Mouse (Mus musculus): ENCODE measurements around the gene Cdkn2aipnl. TPM values are rescaled to one million over a fixed set of nuclear protein-coding genes. Genes with fewer than 3 reads are reported as not detected.

The Cdkn2aipnl gene
- polyA plus RNA-seq, 1 experiment from 2014 or later, result 48.6 TPM

DNA sequence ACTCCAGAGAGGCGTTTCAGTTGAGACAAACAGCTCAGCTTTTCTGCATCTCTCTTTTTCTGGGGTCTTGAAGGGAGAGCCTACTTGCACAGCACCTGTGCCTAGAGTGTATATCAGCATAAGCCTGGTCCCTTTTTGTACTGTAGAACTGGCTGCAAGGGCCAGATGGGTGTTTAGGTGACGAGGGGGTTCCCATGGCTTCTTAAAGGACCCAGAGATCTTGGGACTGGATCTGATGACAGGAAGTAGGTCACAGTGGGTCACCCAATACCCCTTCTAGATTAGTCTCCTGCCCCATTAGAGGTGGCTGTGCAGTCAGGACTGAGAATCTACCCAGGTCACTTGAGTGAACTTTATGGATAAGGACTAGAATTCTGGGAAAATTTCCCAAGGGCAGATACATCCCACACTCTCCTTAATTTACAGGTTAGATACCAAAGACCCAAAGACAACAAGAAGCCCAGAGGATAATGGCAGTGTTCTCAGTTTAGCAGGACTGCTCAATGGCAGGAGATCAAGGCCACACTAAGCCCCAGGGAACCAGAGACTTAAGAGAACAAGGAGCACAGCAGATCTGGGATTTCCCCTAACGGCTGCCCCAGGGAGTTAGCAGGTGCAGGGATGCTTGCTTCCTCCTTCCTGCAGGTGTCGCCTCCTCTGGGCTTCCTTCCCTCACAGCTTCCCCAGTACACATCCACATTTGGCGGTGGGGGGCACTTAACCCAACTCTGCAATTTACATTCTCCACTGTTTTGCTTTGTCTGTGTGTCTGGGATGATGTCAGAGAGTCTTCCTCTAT is 31.6 kb upstream of the Cdkn2aipnl start:
- Histone ChIP-seq H3K4me1 (replicated peaks) (no peaks in the 10 kb centered on the region), H3K9ac (no peak overlapping the region), H3K9me3 (replicated peaks) (no peaks in the 10 kb centered on the region), H3K36me3 (replicated peaks) (no peaks in the 10 kb centered on the region), H3K4me3 (replicated peaks) (no peak overlapping the region), H3K27me3 (no peaks in the 10 kb centered on the region), H3K27ac (replicated peaks) (no peak overlapping the region), H3K4me2 (no peak overlapping the region)
- ATAC-seq (ENCODE audit: insufficient read depth), result no peak
- WGBS (ENCODE audit: insufficient replicate concordance), result 37% methylated on average over 5 of the region's 5 CpGs

DNA sequence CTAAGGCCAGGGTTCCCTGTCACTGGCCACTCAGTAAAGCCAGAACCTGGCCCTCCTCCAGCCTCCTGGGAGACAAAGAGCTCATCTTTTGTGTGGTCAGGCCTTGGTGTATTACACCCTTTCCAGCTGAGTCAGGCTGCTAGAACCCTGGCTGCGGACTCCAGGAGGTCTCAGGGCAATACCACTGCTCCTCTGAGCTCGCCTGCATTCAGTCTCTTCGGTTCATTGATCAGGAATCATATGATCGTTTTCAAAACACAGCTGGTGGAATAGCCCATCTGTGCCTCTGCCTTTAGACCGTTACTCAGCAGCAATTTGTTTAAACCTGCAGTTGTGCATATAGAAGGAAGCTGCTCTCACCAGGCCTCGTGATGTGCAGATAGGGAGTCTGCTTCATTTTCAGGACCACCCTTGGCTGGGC is 30.1 kb upstream of the Cdkn2aipnl start:
- Histone ChIP-seq H3K4me1 (replicated peaks) (no peaks in the 10 kb centered on the region), H3K4me2 (no peak overlapping the region), H3K36me3 (replicated peaks) (no peaks in the 10 kb centered on the region), H3K4me3 (replicated peaks) (no peak overlapping the region), H3K9ac (no peak overlapping the region), H3K9me3 (replicated peaks) (no peaks in the 10 kb centered on the region), H3K27me3 (no peaks in the 10 kb centered on the region), H3K27ac (replicated peaks) (no peak overlapping the region)
- whole genome bisulfite sequencing (ENCODE audit: insufficient replicate concordance), result 58% methylated on average over 6 of the region's 6 CpGs
- no peak for ATAC-seq (ENCODE audit: insufficient read depth)

DNA sequence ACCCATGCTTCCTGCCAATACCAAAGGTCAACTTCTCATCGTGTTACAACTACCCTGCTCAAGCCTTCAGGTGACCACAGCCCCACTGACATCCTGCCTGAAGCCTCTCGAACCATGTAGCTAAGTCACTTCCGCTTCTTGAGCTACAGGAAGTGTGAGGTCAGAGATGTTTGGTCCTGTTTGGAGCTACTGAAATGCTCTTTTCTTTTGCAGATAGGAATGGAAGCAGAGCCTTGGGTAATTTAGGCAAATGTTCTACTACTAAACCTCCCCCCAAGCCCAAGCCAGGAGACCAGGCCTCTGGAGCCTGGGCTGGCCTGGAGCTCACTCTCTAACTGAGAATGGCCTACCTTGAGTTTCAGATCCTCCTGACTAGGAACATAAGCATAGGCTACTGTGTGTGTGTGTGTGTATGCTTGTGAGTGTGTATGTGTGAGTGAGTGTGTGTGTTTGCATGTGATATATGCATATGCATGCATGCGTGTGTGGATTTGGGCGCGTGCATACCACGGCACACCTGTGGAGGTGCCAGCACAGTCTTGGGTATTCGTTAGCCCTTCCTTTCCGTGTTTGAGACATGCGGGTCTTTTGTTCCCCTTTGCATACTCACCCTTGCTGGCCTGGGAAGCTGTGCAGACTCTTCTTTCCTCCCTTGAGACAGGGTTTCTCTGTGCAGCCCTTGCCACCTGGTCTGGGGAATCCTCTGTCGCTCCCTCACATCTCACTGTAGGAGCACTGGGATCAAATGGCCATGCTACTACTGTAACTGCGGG is 28.5 kb upstream of the Cdkn2aipnl start:
- 64% methylated on average over 12 of the region's 12 CpGs for WGBS (ENCODE audit: insufficient replicate concordance)
- H3K4me2 ChIP-seq, result no peak overlapping the region
- no peaks in the 10 kb centered on the region for H3K9me3 ChIP-seq (replicated peaks)
- no peak overlapping the region for H3K4me3 ChIP-seq (replicated peaks)
- ATAC-seq (ENCODE audit: insufficient read depth), result peak; percentile 44; the same call in 1 of the 2 replicates
- no peaks in the 10 kb centered on the region; the same call in 1 of the 2 replicates for H3K27me3 ChIP-seq
- no peak overlapping the region for H3K9ac ChIP-seq
- no peaks in the 10 kb centered on the region for H3K36me3 ChIP-seq (replicated peaks)
- H3K4me1 ChIP-seq (replicated peaks), result no peaks in the 10 kb centered on the region
- no peak overlapping the region for H3K27ac ChIP-seq (replicated peaks)

DNA sequence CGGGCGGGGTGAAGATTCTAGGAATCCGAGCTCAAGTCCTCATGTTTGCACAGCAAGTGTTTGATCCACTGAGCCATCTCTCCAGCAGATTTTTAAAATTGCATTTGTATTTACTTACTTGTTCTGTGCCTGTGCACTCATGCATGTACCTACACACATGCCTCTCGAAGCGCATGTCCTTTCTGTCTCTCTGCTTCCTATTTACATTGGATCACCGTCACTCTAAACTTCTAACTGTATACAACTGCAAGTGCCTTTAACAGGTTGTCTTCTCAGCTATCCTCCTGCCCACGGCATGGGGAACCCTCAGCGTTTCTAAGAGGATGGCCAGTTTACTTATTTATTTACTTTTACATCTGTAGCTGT is 27.9 kb upstream of the Cdkn2aipnl start:
- WGBS (ENCODE audit: insufficient replicate concordance), result 69% methylated on average over 8 of the region's 8 CpGs
- H3K4me3 ChIP-seq (replicated peaks), result no peak overlapping the region

DNA sequence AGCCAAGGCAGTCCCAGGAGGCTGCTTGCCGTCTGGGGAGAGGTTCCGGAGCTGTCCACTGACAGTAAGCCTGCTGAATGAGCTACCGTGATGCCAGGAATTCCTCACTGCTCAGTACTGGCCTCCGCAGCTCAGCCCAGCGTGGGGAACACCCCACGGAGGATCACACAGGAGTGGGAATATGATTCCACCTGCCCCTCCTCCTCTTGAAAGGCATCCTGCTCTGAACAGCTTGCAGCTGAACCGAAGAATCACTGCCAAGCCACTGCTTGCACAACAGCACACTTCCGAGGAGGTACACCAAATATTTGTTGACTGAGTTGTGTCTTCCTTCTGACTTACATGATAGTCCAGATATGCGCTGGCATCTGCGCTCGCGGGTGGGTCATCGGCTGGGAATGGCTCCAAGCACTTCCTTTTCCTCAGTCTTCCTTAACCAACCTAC is 26.9 kb upstream of the Cdkn2aipnl start:
- Histone ChIP-seq H3K9me3 (replicated peaks) (no peaks in the 10 kb centered on the region), H3K27me3 (no peaks in the 10 kb centered on the region; the same call in 1 of the 2 replicates), H3K27ac (replicated peaks) (no peak overlapping the region), H3K4me2 (no peak overlapping the region), H3K36me3 (replicated peaks) (no peaks in the 10 kb centered on the region), H3K9ac (no peak overlapping the region), H3K4me1 (replicated peaks) (no peaks in the 10 kb centered on the region), H3K4me3 (replicated peaks) (no peak overlapping the region)
- no peak for ATAC-seq (ENCODE audit: insufficient read depth)
- 64% methylated on average over 13 of the region's 13 CpGs for WGBS (ENCODE audit: insufficient replicate concordance)

More for the DNA sequence above, 27.9 kb upstream of the Cdkn2aipnl start:
- Histone ChIP-seq H3K27me3 (no peaks in the 10 kb centered on the region; the same call in 1 of the 2 replicates), H3K4me1 (replicated peaks) (no peaks in the 10 kb centered on the region), H3K9me3 (replicated peaks) (no peaks in the 10 kb centered on the region), H3K36me3 (replicated peaks) (no peaks in the 10 kb centered on the region), H3K9ac (no peak overlapping the region), H3K4me2 (no peak overlapping the region), H3K27ac (replicated peaks) (no peak overlapping the region)
- ATAC-seq (ENCODE audit: insufficient read depth), result no peak

DNA sequence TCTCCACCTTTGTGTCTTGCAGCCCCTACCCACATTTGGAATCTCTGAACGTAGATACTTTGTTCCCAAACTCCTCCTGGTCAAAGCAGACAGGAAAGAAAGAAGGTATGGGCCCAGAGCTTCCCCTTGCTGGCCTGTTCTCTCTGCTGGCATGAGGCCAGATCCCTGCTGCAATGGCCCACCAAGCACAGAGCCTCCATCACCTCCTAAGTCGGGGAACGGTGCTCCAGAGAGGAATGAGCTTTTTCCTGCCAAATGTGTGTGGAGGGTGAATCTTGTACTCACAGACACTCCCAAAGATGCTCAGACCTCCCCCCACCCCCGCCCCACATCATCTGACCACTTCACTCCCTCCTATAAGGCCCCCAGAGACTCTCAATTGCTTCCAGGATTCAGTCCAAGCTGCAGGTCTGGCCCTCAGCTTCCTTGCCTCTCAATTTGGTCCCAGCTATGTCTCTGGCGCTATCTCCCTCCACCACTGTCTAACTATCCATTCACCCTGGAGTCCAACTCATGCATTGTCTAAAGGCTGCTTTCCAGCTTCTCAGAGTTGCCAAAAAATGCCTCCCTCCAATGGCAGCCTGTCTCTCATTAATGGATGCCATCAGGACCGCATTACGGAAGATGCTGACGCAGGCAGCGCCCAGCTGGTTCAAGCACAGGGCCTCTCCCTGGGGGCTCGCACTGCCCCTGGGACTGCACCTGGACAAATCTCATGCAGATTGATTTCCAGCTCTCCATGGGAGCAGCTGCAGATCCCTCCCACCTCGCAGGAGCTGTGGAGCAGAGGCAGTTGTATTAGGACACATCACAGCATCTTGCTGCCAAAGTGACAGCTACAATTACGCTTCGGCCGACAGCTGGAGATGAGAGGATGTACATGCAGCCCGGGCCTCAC is 24.6 kb upstream of the Cdkn2aipnl start:
- H3K9ac ChIP-seq, result no peak overlapping the region
- peaks cover 8% of the 10 kb centered on the region; the same call in 1 of the 2 replicates for H3K4me1 ChIP-seq (replicated peaks)
- no peak overlapping the region for H3K4me2 ChIP-seq
- H3K27ac ChIP-seq (replicated peaks), result no peak overlapping the region
- ATAC-seq (ENCODE audit: insufficient read depth), result no peak
- H3K9me3 ChIP-seq (replicated peaks), result no peaks in the 10 kb centered on the region
- no peak overlapping the region for H3K4me3 ChIP-seq (replicated peaks)
- H3K36me3 ChIP-seq (replicated peaks), result no peaks in the 10 kb centered on the region
- WGBS (ENCODE audit: insufficient replicate concordance), result 66% methylated on average over 15 of the region's 15 CpGs
- H3K27me3 ChIP-seq, result no peaks in the 10 kb centered on the region; the same call in 1 of the 2 replicates

DNA sequence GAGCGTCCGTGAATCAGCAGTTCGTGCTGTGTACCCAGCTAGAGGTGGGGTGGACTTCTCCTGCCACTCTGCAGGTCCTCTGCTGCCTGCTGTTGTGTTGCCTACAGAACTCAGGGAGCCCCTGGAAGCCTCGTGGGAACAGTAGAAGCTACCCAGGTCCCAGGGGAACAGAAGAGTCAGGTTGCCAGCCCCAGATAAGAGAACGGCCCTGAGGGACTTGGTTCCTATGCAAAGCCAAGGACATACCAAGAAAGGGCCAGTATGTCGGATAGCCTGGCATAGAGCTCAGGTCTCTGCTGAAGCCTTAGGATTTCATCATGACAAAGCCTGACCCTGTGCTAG is 24.0 kb upstream of the Cdkn2aipnl start:
- H3K4me1 ChIP-seq (replicated peaks), result peaks cover 8% of the 10 kb centered on the region; the same call in 1 of the 2 replicates
- no peaks in the 10 kb centered on the region; the same call in 1 of the 2 replicates for H3K27me3 ChIP-seq
- H3K9me3 ChIP-seq (replicated peaks), result no peaks in the 10 kb centered on the region
- H3K4me3 ChIP-seq (replicated peaks), result no peak overlapping the region
- no peak overlapping the region for H3K27ac ChIP-seq (replicated peaks)
- no peak overlapping the region for H3K9ac ChIP-seq
- 44% methylated on average over 6 of the region's 6 CpGs for WGBS (ENCODE audit: insufficient replicate concordance)
- H3K4me2 ChIP-seq, result no peak overlapping the region
- no peaks in the 10 kb centered on the region for H3K36me3 ChIP-seq (replicated peaks)
- ATAC-seq (ENCODE audit: insufficient read depth), result no peak

DNA sequence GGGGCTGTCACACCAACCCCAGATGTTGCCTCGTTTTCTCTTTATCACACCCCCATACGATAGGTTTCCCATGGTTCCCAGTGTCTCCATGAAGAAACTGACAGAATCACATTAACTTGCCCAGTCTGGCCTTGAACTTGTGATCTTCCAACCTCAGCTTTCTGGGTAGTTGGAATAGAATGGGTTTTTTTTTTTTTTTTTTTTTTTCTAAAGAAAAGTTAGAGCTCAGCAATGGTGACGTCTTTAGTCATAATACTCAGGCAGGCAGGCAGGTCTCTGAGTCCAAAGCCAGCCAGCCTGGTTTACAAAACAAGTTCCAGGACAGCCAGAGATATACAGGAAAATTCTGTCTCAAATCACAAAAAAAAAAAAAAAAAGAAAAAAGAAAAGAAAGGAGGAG is 23.2 kb upstream of the Cdkn2aipnl start:
- H3K36me3 ChIP-seq (replicated peaks), result no peaks in the 10 kb centered on the region
- peaks cover 8% of the 10 kb centered on the region; the same call in 1 of the 2 replicates for H3K4me1 ChIP-seq (replicated peaks)
- ATAC-seq (ENCODE audit: insufficient read depth), result no peak
- 57% methylated on average over 3 of the region's 3 CpGs for WGBS (ENCODE audit: insufficient replicate concordance)
- no peak overlapping the region for H3K27ac ChIP-seq (replicated peaks)
- no peak overlapping the region for H3K4me3 ChIP-seq (replicated peaks)
- no peaks in the 10 kb centered on the region; the same call in 1 of the 2 replicates for H3K27me3 ChIP-seq
- H3K4me2 ChIP-seq, result no peak overlapping the region
- H3K9me3 ChIP-seq (replicated peaks), result no peaks in the 10 kb centered on the region
- H3K9ac ChIP-seq, result no peak overlapping the region

DNA sequence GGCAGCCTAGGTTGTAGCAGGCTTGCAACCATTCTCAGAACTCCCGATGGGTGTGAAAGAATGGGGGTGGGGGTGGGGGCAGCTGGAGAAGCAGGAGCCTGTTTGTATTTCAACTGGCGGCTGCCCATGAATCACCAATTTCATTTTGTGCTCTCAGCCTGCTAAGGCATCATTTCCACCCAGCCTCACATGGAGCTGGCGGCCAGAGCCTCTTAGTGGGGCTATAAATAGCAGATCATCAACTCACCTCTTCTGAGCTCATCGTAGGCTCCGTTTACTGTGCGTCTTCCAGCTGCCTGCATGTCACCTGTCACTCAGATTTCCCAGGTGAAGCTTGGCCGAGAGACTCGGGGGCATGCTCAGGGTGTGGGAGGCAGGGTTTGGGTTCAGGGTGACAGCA is 21.9 kb upstream of the Cdkn2aipnl start:
- Histone ChIP-seq H3K9ac (no peak overlapping the region), H3K27me3 (no peaks in the 10 kb centered on the region; the same call in 1 of the 2 replicates), H3K9me3 (replicated peaks) (no peaks in the 10 kb centered on the region), H3K4me3 (replicated peaks) (no peak overlapping the region), H3K4me1 (replicated peaks) (peaks cover 8% of the 10 kb centered on the region; the same call in 1 of the 2 replicates), H3K4me2 (no peak overlapping the region), H3K36me3 (replicated peaks) (no peaks in the 10 kb centered on the region), H3K27ac (replicated peaks) (no peak overlapping the region)
- WGBS (ENCODE audit: insufficient replicate concordance), result 30% methylated on average over 8 of the region's 8 CpGs
- no peak for ATAC-seq (ENCODE audit: insufficient read depth)

DNA sequence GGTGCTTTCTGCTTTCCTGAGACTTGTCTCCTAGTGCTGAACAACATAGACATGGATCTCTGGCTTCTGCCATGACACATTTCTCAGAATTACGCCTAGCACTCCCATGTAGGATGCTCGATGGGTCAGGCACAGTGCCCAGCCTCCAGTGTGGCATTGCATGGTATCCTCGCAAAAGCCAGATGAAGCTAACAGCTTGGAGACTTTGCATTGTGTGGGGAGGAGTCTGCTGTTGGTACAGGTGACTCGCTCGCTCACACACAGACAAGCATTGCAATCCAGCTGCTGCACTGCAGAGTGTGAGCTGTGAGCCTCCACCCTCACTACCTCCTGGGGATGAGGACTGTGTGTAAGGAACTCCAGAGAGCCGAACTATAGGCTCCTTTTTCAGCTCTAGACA is 21.3 kb upstream of the Cdkn2aipnl start:
- H3K4me3 ChIP-seq (replicated peaks), result no peak overlapping the region
- no peaks in the 10 kb centered on the region; the same call in 1 of the 2 replicates for H3K27me3 ChIP-seq
- H3K27ac ChIP-seq (replicated peaks), result no peak overlapping the region
- no peaks in the 10 kb centered on the region for H3K9me3 ChIP-seq (replicated peaks)
- H3K4me1 ChIP-seq (replicated peaks), result peaks cover 8% of the 10 kb centered on the region; the same call in 1 of the 2 replicates
- H3K9ac ChIP-seq, result no peak overlapping the region
- no peak for ATAC-seq (ENCODE audit: insufficient read depth)
- no peaks in the 10 kb centered on the region for H3K36me3 ChIP-seq (replicated peaks)
- no peak overlapping the region for H3K4me2 ChIP-seq
- WGBS (ENCODE audit: insufficient replicate concordance), result 63% methylated on average over 6 of the region's 6 CpGs
